Mouse (Mus musculus): ENCODE results near the gene Cyp2c39.
"Not testable (repeated sequence)": the region's sequence is repeated elsewhere in the genome, so short reads cannot be mapped to it uniquely, and the experiment has no call there.

The Cyp2c39 gene

DNA sequence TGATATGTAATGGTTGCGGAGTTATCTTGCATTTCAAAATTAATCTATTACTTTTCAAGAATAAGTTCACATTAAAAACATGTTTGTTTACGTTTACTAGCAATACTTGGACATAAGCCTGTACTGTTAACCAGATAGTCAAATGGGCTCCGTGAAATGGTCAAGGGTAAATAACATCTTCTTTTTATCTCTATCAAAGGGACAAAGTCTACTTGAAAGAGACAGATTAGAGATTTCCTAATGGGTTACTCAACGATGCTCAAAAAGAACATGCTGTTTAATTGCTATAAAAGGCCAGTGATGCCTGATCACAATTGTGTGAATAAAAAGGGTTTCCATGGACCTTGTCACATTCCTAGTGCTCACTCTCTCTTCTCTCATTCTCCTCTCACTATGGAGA is at the start of gene Cyp2c39:
TSS of gene Cyp2c39 (plus strand) at position 329 of the 400 bp plus-strand sequence.
- DNase-seq (ENCODE audit: low spot score): no peak

DNA sequence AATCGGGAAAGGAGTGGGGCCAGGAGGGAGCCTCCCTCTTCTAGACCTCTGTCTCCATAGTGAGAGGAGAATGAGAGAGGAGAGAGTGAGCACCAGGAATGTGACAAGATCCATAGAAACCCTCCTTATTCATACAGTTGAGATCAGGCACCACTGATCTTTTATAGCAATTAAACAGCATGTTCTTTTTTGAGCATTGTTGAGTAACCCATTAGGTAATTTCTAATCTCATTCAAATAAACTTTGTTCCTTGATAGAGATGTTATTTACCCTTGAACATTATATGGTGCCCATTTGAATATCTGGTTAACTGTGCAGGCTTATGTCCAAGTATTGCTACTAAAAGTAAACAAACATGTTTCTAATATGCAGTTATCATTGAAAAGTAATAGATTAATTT is 47.7 kb upstream of the Cyp2c39 start, which contains the start of gene Cyp2c38:
TSS of gene Cyp2c38 (minus strand) at position 135 of the 400 bp plus-strand sequence.
- no peak for DNase-seq (ENCODE audit: low spot score)

DNA sequence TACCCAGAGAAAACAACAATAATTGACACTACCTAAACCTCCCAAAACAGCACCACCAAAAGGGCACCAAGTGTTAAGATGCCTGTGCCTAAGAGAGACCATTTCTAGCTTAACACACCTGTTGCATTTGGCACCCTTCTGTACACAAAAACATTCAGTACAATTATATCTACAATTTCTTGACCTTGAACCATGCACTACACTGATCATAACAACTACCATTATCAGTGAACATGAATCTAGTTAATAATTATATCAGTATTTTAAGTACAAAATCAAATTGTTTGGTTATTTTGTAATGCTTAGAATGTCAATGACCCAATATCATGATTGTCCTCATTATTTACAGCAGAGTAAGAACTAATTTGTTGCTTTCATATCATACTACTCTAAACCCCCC is 46.7 kb upstream of the Cyp2c39 start:
- DNase-seq (ENCODE audit: low spot score): no peak

DNA sequence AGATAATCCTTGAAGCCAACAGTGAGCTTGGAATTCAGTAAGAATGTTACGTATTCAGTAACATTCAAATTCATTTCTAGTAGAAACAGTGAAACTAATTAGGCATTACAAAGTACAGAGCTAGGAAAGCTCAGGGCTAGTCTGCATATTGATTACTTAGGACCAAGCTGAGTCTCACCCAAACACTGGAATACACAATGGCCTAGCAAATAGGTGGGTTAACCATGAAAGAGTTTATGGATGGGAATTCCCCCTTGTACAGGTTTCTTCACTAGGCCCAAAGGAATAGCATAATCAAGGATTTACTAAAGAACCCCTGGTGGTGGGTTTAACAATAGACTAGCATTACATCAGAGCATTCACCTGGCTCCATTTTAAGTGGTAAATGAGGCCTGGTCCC is 26.7 kb upstream of the Cyp2c39 start:
- DNase-seq (ENCODE audit: low spot score): not testable (repeated sequence)

DNA sequence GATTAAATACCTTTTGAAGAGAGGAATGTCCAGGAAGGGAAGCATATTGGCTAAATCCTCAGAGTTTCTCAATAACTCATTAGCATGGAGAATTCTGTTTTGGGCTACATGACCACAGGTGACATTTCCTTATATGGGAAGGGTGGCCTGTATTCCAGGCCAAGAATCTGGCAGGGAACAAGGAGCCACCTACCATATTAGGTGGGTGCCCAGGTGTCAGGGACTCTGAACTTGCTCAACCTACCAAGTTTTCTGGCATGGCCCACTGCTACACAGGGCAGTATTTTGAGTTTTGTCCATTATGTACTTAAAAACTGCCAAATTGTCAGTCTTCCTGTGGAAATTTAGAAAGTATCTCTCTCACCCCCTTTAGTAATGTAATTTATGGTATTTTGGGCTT is 4.3 kb upstream of the Cyp2c39 start:
- no peak for DNase-seq (ENCODE audit: low spot score)

DNA sequence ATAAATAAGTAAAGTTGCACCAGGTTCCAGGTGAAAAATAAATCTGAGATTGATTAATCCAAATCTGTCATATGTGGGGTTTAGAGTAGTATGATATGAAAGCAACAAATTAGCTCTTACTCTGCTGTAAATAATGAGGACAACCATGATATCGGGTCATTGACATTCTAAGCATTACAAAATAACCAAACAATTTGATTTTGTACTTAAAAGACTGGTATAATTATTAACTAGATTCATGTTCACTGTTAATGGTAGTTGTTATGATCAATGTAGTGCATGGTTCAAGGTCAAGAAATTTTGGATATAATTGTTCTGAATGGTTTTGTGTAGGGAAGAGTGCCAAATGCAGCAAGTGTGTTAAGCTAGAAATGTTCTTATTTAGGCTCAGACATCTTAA is 1.1 kb upstream of the Cyp2c39 start:
- DNase-seq (ENCODE audit: low spot score): no peak
